In the genomic region with DNA sequence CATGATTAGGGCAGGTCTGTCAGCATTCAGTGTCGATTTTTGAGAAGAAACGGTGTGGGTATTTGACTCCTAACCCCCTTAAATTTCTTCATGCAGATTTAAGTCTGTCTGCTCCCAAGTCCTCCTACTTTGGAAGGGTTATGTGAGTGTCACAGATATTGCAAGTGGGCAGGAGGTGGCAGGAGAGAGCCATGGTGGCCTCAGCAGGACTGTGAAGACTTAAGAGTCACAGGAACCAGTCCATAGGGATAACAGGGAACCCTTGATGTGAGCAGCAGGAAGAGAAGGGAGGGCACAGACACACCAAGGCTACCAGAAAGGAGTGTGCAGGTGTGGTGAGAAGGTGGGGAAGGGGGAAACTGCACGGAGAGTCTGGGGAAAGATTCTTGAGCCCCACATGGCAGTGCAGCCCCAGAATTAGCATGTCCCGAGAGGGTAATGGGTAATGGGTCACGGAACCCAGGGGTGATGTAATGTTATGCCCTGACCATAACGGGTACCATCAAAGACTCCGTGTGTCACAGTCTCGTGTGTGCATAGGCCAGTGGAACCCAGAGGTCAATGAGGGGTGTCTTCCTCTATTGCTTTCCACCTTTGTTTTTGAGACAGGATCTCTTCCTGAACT, we compare ENCODE assay signal across 8 mouse cellular contexts.
A peak's percentile ranks its signal among the peaks of the same experiment; 100 is the strongest.
DNase-seq lines count a peak whose midpoint lies in the region; ATAC-seq lines count a peak whose summit lies in the region.

No protein-coding gene starts in this region.

- no peaks in the 10 kb centered on the region for H3K36me3 ChIP-seq in lung, embryonic 16.5 days (ENCODE audit: control insufficient read depth, insufficient read depth, low read length)

- H3K4me1 ChIP-seq in lung, embryonic 16.5 days (replicated peaks; ENCODE audit: control insufficient read depth, insufficient read depth, low read length) = peaks cover 10% of the 10 kb centered on the region

- no peaks in the 10 kb centered on the region; the same call in 1 of the 2 replicates for H3K27me3 ChIP-seq in lung, embryonic 16.5 days (ENCODE audit: control insufficient read depth, insufficient read depth, low read depth, low read length)

- no peaks in the 10 kb centered on the region for H3K9me3 ChIP-seq in lung, embryonic 16.5 days (ENCODE audit: control insufficient read depth, low read length)

- H3K4me3 ChIP-seq in lung, embryonic 16.5 days (ENCODE audit: low read length) = no peak overlapping the region

- H3K4me2 ChIP-seq in lung, embryonic 16.5 days (ENCODE audit: low read depth, low read length) = no peak overlapping the region

- H3K9ac ChIP-seq in lung, embryonic 16.5 days (ENCODE audit: low read length) = no peak overlapping the region

- peak; percentile 62 for ATAC-seq in common myeloid progenitor, adult 5-6 weeks (replicated peaks; ENCODE audit: low read depth, poor library complexity, severe bottlenecking)
- peak; percentile 69; the same call in 1 of the 2 replicates for ATAC-seq in lung, embryonic 16.5 days (ENCODE audit: low read depth)
- no peak for ATAC-seq in monocyte, adult 5-6 weeks (replicated peaks; ENCODE audit: insufficient number of reproducible peaks, low FRiP score, low TSS enrichment, poor library complexity, severe bottlenecking)

- DNase-seq in A20 (ENCODE audit: low read depth, low spot score) = peak; percentile 73
- DNase-seq in Muller cell, postnatal 12 days (ENCODE audit: inconsistent ontology term) = peak; percentile 78
- peak; percentile 32 for DNase-seq in gastrocnemius, postnatal 25 days
- DNase-seq in layer of hippocampus, adult 11-12 months (ENCODE audit: low spot score) = peak; percentile 65
- DNase-seq in retina, postnatal 7 days (ENCODE audit: low read depth, low spot score) = peak; percentile 63

- H3K27ac ChIP-seq in lung, embryonic 16.5 days (ENCODE audit: low read length) = no peak overlapping the region

- 55% methylated on average over 8 of the region's 8 CpGs for WGBS in lung, embryonic 16.5 days
